Mouse (Mus musculus) erythroblast, adult 5-6 weeks (primary cell): ENCODE results near the gene Sh2d6. TPM values are rescaled to one million over a fixed set of nuclear protein-coding genes. Genes with fewer than 3 reads are reported as not detected.
A peak's percentile ranks its signal among the peaks of the same experiment; 100 is the strongest.

ENCODE experiments used
- ATAC-seq: replicated peaks from 2 replicates; pipeline ENCODE4 v1.8.0; 2016; ENCODE audit warnings: moderate number of reproducible peaks, mild to moderate bottlenecking, moderate TSS enrichment, inconsistent platforms; ENCODE audit not compliant: poor library complexity, low FRiP score, severe bottlenecking
- total RNA-seq, 2 experiments: library from RNA; stranded (forward) in 1 of 2; stranded (reverse) in 1 of 2; fragments of 150-400 nt in 1 of 2; fragments of 200-764, 138-1000 nt in 1 of 2; gene quantifications; 2 replicates each; pipeline versions ENCODE4 v1.2.3 to v1.2.4; 2015 to 2017; ENCODE audit warnings: low replicate concordance in 2 of 2

Sh2d6 gene
- total RNA-seq (2015; ENCODE audit: low replicate concordance) (not detected in 2 replicates), total RNA-seq (2017; ENCODE audit: low replicate concordance) (not detected in 2 replicates)

GRCm38 (mm10) chr6:72521607-72522006 lies at the start of gene Sh2d6:
Sh2d6 (minus strand) TSS chr6:72521707.
- no peak for ATAC-seq

- ATAC-seq: no peak
These were observed 49.3 kb upstream of the Sh2d6 start for GRCm38 (mm10) chr6:72570644-72571397.

DNA sequence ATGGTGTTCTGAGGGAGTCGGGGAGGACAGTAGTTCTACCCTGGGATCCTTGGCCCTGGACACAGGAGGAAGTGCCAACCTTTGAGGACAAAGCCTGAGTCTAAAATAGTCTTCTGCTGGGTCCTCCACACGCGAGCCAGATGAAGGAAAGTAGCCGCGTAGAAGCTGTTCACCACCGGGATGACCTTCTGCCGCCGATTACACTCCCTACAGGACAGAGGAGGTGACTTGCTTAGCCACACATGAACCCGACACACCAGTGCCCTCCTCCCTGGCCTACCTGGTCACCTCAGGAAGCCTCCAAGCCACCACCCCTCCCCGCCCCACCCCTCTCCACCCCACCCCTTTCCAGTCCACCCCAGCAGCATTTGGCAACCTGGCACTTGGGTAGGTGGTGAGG lies 47.2 kb upstream of the Sh2d6 start:
- ATAC-seq: no peak

DNA sequence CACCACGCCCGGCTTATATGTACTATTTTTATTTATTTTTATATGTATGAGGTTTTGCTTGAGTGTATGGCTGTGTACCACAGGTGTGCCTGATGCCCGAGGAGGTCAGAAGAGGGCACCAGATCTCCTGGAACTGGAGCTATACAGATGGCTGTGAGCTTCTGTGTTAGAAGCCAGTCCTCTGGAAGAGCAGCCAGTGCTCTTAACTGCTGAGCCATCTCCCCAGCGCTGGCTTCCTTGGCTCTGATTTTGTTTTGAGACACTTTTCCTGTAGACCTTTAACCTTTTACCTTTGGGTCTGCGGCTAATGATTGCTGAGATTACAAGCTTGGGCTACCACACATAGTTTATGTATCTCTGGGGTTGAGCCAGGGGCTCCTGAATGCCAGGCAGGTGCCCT lies 46.0 kb upstream of the Sh2d6 start:
- no peak for ATAC-seq

- peak; percentile 68 for ATAC-seq
These were observed 44.5 kb upstream of the Sh2d6 start for GRCm38 (mm10) chr6:72566044-72566443.

- ATAC-seq: no peak
These were observed 44.0 kb upstream of the Sh2d6 start for GRCm38 (mm10) chr6:72565506-72565905.

- no peak for ATAC-seq
These were observed 41.4 kb upstream of the Sh2d6 start for GRCm38 (mm10) chr6:72562894-72563293.

- no peak for ATAC-seq
These were observed 41.0 kb upstream of the Sh2d6 start for GRCm38 (mm10) chr6:72562486-72562885.

DNA sequence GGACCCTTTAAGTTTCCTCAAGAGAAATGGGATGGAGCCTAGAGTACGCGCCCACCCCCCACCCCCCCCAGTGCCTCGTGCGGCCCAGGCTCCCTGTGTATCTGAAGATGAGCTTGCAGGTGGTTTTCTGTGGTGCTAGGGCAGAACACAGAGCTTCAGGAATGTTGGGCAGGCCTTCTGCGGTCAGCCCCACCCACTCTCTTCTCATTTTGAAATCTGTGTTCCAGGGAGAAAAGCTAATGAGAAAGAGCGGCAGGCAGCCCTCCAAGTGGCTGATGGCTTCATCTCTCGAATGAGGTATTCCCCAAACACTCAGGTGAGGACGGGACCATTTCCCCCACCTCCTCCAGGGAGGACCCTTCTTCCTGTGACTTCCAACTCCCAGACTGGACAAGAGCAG lies 39.3 kb upstream of the Sh2d6 start:
- no peak for ATAC-seq

- no peak for ATAC-seq
These were observed 31.5 kb upstream of the Sh2d6 start for GRCm38 (mm10) chr6:72553079-72553412.

DNA sequence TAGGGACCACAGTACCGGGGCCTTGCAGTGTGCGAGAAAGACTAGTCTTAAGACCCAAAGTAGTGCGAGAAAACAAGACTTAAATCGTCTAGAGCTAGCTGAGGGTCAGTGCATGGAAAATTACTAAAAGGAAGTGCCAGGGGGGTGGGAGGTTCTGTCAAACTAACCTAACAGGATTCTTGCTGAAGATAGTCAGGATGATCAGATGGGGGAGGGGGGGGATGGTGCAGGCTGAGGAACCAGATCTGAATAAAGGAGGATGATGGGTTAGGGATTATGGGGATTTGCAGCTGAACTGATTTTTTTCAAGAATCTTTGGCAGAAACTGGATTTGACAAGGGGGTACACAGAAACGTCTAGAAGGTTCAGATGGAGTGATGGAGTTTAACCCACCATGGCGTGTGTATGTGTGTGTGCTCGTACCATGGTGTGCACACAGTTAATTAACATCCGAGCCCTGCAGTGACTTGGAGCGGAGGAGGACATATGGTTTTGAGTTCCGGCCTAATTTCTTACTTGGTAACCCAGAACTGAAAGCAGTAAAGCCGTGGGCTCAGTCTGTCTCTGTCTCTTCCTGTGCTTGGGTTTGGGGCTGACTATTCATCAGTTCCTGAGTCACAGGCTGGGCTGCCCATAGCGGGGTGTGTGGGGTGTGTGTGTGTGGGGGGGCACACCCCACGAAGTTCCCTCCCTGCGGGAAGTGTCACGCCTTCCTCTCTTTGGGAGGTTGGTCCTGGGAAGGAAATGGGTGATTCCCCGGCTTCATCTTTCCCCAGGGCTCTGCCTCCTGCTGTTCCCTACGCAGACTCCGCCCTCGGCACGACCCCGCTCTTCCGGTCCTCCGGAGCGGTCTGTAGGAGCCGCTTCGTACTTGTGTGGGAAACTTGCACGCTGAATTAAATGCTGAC lies 30.9 kb upstream of the Sh2d6 start:
- ATAC-seq: peak; percentile 23; the same call in 1 of the 2 replicates

DNA sequence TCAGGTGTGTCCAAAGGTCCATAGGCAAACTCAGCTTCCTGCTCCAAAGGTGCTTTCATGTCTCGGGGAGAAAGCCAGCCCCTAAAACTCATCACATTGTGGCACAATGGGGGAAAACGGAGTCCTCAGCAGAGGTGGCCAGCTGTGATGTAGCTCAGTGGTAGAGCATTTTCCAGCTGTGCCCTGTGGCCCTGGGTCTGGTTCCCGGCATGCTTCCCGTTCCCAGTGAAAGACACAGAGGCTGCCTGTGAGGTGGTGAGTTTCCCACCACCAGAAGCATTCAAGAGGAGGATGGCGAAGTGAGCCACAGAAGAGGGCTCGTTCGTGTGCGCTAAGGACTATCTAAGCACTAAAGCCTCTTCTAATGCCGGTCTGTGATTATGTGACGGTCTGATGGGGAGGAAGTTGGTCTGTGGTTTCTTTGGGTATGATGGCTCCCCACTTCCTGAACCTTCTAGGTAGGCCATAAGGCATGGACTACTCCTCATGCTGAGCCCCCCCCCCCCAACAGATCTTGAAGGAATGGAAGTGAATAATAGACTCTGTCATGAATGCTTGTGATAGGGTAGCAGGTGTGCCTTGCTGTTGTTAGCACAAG lies 29.1 kb upstream of the Sh2d6 start:
- ATAC-seq: no peak

DNA sequence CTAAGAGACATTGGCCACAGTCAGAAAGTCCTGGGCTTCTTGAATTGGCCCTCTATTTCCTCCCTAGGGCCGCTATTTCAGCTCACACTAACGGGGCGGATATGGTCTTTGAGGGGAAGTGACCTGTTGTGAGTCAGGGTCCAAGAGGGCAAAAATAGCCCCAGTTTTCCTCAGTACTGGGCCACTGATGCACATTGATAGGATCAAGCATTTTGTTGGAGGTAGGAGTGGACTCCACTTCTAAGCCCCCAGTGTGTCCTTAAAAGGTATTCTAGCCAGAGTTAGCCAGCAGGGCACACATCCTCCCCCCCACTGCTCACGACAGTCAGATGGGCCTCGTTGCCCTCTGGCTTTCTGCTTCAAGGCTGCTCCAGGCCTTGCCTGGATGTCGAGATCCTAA lies 28.5 kb upstream of the Sh2d6 start:
- ATAC-seq: no peak

GRCm38 (mm10) chr6:72549041-72549580 lies 27.6 kb upstream of the Sh2d6 start:
- peak; percentile 61; the same call in 1 of the 2 replicates for ATAC-seq

- no peak for ATAC-seq
These were observed 26.4 kb upstream of the Sh2d6 start for GRCm38 (mm10) chr6:72547862-72548261.

DNA sequence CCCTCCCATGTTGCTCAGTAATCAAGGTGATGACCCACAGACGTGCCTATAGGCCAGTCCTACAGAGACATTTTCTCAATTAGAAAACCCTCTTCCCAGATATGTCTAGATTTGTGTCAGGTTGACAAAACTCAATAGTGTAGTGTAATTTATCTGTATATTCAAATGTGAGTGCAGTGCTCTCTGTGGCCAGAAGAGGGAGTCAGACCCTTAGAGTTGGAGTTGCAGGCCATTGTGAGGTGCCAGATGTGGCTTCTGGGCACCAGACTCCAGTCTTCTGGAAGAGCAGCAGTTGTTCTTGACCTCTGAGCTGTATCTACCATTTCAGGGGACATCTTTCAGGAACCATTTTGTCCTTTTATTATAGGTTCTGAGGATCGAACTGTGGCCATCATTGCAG lies 25.6 kb upstream of the Sh2d6 start:
- no peak for ATAC-seq

DNA sequence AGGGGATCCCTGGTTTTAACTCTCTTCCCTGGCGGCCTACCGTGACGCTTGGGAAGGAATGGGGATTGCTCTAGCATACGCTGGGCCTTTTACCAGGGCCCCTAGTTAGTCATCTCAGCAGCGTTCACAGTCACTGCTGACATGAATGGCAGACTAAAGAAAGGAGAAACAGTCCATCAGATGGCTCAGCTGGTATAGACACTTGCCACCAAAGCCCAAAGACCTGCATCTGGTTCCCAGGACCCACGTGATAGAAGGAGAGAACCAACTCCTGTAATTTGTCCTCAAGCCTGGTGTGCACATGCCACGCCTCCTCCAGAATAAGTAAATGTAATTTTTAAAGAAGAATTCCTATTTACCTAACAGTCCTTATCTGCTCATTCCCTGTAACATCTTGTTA lies 23.9 kb upstream of the Sh2d6 start:
- no peak for ATAC-seq

- no peak for ATAC-seq
These were observed 22.9 kb upstream of the Sh2d6 start, which contains the start of gene Capg for GRCm38 (mm10) chr6:72544283-72544987. Capg (plus strand) TSS chr6:72544391.

DNA sequence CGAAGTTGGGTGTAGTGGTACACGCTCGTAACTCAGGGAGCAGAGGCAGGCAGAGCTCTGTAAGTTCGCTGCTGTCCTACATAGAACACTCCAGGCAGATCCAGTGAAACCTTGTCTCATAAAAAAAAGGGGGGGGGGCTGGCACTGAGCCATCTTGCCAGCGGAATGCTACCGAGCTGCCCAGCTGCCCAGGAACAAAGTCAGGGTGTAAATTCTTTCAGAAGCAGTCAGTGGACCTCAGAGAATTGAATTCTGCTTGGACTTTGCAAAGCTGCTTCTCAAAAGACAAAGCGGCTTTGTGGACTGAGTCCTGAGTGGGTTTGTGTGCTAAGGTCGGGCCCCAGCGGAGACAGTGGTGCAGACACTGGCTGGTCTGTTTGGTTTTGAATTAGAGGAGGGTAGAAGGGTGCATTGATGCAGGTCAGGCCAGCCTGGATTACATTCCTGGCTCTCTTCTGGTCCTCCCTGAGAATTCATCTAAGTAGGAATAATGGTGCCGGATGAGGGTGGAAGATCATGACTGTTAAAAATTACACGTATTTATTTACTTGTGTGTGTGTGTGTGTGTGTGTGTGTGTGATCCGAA lies 21.9 kb upstream of the Sh2d6 start:
- no peak for ATAC-seq
